Mouse (Mus musculus) G1E (cell line): ENCODE results near the gene Mad1l1. TPM values are rescaled to one million over a fixed set of nuclear protein-coding genes. Genes with fewer than 3 reads are reported as not detected.
"Not testable (repeated sequence)": the region's sequence is repeated elsewhere in the genome, so short reads cannot be mapped to it uniquely, and the experiment has no call there.

Experiments used
- ATAC-seq: 2 replicates; pipeline ENCODE4 v1.8.0; 2016; ENCODE audit warnings: mild to moderate bottlenecking; ENCODE audit not compliant: insufficient number of reproducible peaks, poor library complexity, low FRiP score, severe bottlenecking; ENCODE audit errors: extremely low read depth
- DNase-seq: peaks from one replicate; pipeline ENCODE4 v3.0.0; 2012; ENCODE audit warnings: low spot score
- H3K27me3 ChIP-seq: 2 replicates; pipeline ENCODE4 v1.6.1; 2012; ENCODE audit warnings: mild to moderate bottlenecking, low read length, inconsistent platforms; ENCODE audit not compliant: insufficient read depth
- H3K36me3 ChIP-seq: replicated peaks from 2 replicates; pipeline ENCODE3; 2012; ENCODE audit warnings: mild to moderate bottlenecking, inconsistent platforms
- H3K4me1 ChIP-seq: 2 replicates; pipeline ENCODE4 v1.6.1; 2012; ENCODE audit warnings: low read depth, low read length, inconsistent platforms, mixed read lengths; ENCODE audit not compliant: insufficient read depth
- H3K4me3 ChIP-seq: 2 replicates; pipeline ENCODE4 v1.5.1; 2012; ENCODE audit warnings: low read depth, mild to moderate bottlenecking, inconsistent platforms, low read length, moderate library complexity, mixed read lengths
- H3K9me3 ChIP-seq: replicated peaks from 2 replicates; pipeline ENCODE4 v1.6.1; 2012; ENCODE audit warnings: inconsistent platforms
- CTCF ChIP-seq: IDR thresholded peaks from 2 replicates; pipeline ENCODE4 v1.5.1; 2012; ENCODE audit warnings: low read depth, low read length, inconsistent platforms, mixed read lengths
- GATA1 ChIP-seq: IDR thresholded peaks from 2 replicates; pipeline ENCODE4 v1.6.1; 2012; ENCODE audit warnings: borderline replicate concordance, low read length, inconsistent platforms, mixed read lengths
- GATA2 ChIP-seq: IDR thresholded peaks from 2 replicates; pipeline ENCODE4 v1.6.1; 2012; ENCODE audit warnings: low read depth, low read length, inconsistent platforms, borderline replicate concordance
- POLR2AphosphoS5 ChIP-seq: IDR thresholded peaks from 2 replicates; pipeline ENCODE4 v1.6.1; 2012; ENCODE audit warnings: low read depth, low read length, inconsistent platforms; ENCODE audit not compliant: insufficient replicate concordance
- TAL1 ChIP-seq: conservative IDR thresholded peaks from 2 replicates; pipeline ENCODE4 v1.6.1; 2012; ENCODE audit warnings: low read depth, low read length, inconsistent platforms, mixed read lengths
- polyA plus RNA-seq: library from polyadenylated mRNA; stranded (reverse); fragments of >175 nt; gene quantifications from 2 replicates; pipeline ENCODE4 v1.2.3, GENCODE M21; 2012
- total RNA-seq, 2 experiments: library from RNA; stranded (forward) in 1 of 2; stranded (reverse) in 1 of 2; fragments of 200-1000 nt in 1 of 2; fragments of >200 nt in 1 of 2; fragmentation: Nextera tagmentation in 1 of 2; gene quantifications; 2 replicates each; pipeline ENCODE4 v1.2.3; 2014 to 2017

The Mad1l1 gene
- total RNA-seq (2014; fragmentation: Nextera tagmentation) (26.4 and 28.9 TPM in 2 replicates), total RNA-seq (2017) (45.9 and 46.4 TPM in 2 replicates), polyA plus RNA-seq (23.1 and 28.0 TPM in 2 replicates)

DNA sequence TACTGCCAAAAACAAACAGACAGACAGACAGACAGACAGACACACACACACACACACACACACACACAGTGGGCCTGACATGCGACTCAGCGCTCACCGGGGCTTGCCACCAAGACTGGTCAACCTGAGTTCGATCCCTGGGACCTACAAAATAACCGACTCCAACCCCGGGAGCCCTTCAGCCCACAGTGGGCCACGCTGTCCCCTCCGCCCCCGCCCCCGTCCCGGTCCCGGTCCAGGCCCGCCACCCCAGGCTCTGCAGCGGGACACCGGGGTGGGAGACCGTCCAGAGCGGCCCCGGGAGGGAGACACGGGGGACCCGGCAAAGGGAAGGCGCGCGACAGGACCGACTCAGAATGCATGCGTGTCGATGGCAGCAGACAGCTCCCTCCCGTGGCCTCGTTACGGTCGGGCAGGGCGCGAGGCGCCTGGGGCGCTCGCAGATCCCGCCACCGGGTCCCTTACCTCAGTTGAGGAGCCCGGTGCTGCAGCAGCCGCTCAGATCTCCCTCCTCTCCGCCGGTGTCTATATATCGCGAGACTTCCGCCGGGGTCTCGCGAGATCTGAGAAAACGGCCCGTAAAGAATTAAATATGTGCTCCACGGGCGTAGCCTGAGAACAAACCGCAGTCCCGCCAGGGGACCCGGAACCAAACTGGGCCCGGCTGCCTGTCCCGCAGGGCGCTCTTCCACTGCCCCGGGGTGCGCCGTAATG, at the start of gene Mad1l1, which contains the start of gene Nudt1:
Gene Mad1l1 (minus strand): TSS at position 511 of the 714 bp plus-strand sequence.
Gene Nudt1 (plus strand): TSS at position 615 of the 714 bp plus-strand sequence.
- TF ChIP-seq POLR2AphosphoS5 (no peak), TAL1 (no peak), CTCF (no peak), GATA1 (no peak), GATA2 (no peak)

DNA sequence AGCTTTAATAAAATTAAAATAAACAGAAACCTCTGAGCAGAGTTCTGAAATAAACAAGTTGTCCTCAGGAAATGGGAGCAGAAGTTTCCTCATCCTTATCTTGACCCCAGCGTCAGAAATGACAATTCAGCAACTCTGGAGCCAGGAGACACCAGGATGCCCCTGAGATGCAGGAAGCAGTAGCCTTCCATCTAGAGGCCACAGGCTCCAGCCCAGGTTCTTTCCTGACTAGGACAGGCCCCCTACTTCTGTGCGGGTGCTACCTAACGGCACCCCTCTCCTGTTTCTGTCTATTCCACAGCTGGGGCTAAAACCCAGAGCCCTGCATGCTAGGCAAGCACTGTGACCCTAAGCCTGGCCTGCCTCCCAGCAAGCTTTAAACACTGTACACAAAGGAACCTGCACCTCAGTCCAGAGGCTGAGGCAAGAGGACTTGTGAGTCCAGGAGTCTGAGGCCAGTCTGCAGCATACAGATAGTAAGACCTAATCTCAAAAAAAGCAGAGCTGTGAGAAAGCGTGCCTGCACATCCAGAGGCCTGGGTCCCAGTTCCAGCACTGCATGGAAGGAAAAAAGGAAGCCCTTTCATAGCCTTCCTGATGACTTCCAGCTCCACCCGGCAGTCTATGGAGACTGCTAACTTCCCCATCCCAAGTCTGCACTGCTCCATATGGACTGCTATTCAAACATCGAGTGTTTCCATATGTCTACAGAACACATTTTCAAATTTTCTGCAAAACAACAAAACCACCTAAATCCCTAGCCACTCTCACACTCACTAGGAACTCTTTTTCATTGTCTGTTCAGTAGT, 49.3 kb upstream of the Mad1l1 start:
- ATAC-seq, result no peak; the same call in 1 of the 2 replicates
- H3K27me3 ChIP-seq, result no peaks in the 10 kb centered on the region
- no peaks in the 10 kb centered on the region for H3K9me3 ChIP-seq
- peaks cover 14% of the 10 kb centered on the region for H3K4me1 ChIP-seq
- TF ChIP-seq GATA2 (no peak), GATA1 (no peak), TAL1 (no peak), POLR2AphosphoS5 (no peak), CTCF (no peak)
- H3K4me3 ChIP-seq, result no peak overlapping the region
- no peak for DNase-seq
- peaks cover 38% of the 10 kb centered on the region for H3K36me3 ChIP-seq

More for the DNA sequence above, at the start of gene Mad1l1, which contains the start of gene Nudt1:
- peak within 1 kb of the TSS; percentile 92 for H3K4me3 ChIP-seq
- H3K27me3 ChIP-seq, result no peaks in the 10 kb centered on the region
- ATAC-seq, result peak; percentile 92
- no peaks in the 10 kb centered on the region for H3K9me3 ChIP-seq
- peaks cover 54% of the 10 kb centered on the region for H3K4me1 ChIP-seq
- peak; percentile 97 for DNase-seq
- peaks cover 64% of the 10 kb centered on the region for H3K36me3 ChIP-seq

DNA sequence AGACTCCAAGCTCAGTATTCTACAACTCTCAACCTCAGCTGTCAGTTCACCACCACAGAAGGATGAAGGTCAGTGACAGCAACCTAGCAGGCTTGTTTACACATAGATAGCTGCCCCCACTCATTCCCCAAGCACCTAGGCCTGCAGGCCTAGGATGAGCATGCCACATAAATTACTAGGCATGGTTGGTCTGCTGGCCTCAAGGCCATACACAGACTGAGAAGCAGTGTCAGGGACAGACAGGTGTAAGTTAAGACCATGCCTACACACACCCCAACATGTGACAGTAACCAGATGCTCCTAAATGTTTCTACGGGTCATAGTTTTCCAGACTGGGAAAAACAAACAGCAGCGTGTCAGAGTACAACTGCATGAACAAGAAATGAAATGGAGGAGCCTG, 48.1 kb upstream of the Mad1l1 start:
- Histone ChIP-seq H3K4me3 (no peak overlapping the region), H3K27me3 (no peaks in the 10 kb centered on the region), H3K36me3 (peaks cover 46% of the 10 kb centered on the region), H3K4me1 (peaks cover 14% of the 10 kb centered on the region), H3K9me3 (no peaks in the 10 kb centered on the region)
- DNase-seq (no peak), ATAC-seq (no peak)
- TF ChIP-seq GATA2 (no peak), TAL1 (no peak), CTCF (no peak), POLR2AphosphoS5 (no peak), GATA1 (no peak)

GRCm38 (mm10) chr5:140368926-140369325, 47.6 kb upstream of the Mad1l1 start:
- Histone ChIP-seq H3K36me3 (peaks cover 48% of the 10 kb centered on the region), H3K27me3 (no peaks in the 10 kb centered on the region), H3K4me1 (peaks cover 10% of the 10 kb centered on the region), H3K9me3 (no peaks in the 10 kb centered on the region), H3K4me3 (no peak overlapping the region)
- DNase-seq (no peak), ATAC-seq (no peak)
- TF ChIP-seq GATA2 (no peak), CTCF (no peak), TAL1 (no peak), GATA1 (no peak), POLR2AphosphoS5 (no peak)

DNA sequence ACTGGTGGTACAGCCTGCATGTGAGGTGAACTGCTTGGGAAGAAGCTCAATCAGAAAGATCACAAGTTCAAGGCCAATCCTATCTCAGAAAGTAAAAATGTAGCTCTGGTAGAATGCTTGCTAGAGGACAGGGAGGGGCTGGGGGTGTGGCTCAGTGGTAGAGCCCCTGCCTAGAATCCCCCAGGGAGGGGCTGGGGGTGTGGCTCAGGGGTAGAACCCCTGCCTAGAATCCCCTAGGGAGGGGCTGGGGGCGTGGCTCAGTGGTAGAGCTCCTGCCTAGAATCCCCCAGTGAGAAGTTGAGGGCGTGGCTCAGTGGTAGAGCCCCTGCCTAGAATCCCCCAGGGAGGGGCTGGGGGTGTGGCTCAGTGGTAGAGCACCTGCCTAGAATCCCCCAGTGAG, 46.8 kb upstream of the Mad1l1 start:
- H3K4me3 ChIP-seq, DNase-seq, H3K4me1 ChIP-seq, H3K9me3 ChIP-seq, H3K27me3 ChIP-seq, ATAC-seq: not testable (repeated sequence)
- peaks cover 48% of the 10 kb centered on the region for H3K36me3 ChIP-seq

DNA sequence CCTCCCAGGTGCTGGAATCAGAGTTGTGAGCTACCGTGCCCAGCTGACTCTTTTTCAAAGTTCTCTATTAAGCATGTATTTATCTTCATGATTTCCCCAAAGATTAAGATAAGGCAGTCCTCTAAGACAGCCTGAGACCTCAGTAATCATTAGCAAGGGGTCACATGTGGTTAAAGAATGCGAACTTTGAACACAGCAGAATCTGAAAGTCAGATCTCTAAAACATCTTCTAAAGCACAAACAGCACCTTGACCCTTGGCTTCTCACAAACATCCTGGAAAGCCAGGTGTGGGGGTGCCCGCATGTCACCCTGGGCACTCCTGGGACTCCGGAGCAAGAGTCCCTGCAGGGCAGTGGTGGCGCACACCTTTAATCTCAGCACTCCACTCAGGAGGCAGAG, 43.1 kb upstream of the Mad1l1 start:
- H3K4me1 ChIP-seq, result no peaks in the 10 kb centered on the region; the same call in 1 of the 2 replicates
- H3K9me3 ChIP-seq, result peaks cover 7% of the 10 kb centered on the region; the same call in 1 of the 2 replicates
- DNase-seq (no peak), ATAC-seq (no peak)
- H3K36me3 ChIP-seq, result peaks cover 59% of the 10 kb centered on the region
- no peak overlapping the region for H3K4me3 ChIP-seq
- H3K27me3 ChIP-seq, result no peaks in the 10 kb centered on the region
- TF ChIP-seq CTCF (no peak), POLR2AphosphoS5 (no peak), GATA2 (no peak), GATA1 (no peak), TAL1 (no peak)
